Mouse (Mus musculus) liver, postnatal 0 days (tissue): ENCODE data around the gene Dlg2. TPM values are rescaled to one million over a fixed set of nuclear protein-coding genes. Genes with fewer than 3 reads are reported as not detected.

ENCODE experiments used
- ATAC-seq: fragments of 200-750 bp; cut with Nextera tagmentation; 2 replicates; pipeline ENCODE4 v1.8.0; 2017; ENCODE audit warnings: mild to moderate bottlenecking, moderate library complexity
- DNase-seq: peaks from one replicate; pipeline ENCODE4 v3.0.0-alpha.2; 2016
- H3K27ac ChIP-seq: fragments of 300-500 bp; sonication (generic); 2 replicates; pipeline ENCODE4 v1.5.1; 2014; ENCODE audit warnings: antibody characterized with exemption, moderate library complexity, mild to moderate bottlenecking, low read depth
- H3K27me3 ChIP-seq: fragments of 300-500 bp; sonication (generic); 2 replicates; pipeline ENCODE4 v1.6.1; 2014; ENCODE audit warnings: low read length, control low read depth, mixed read lengths; ENCODE audit not compliant: insufficient read depth
- H3K36me3 ChIP-seq: fragments of 300-500 bp; sonication (generic); replicated peaks from 2 replicates; pipeline ENCODE4 v1.6.1; 2014; ENCODE audit warnings: mild to moderate bottlenecking, control low read depth, low read length, moderate library complexity, mixed read lengths; ENCODE audit not compliant: insufficient read depth
- H3K4me1 ChIP-seq: fragments of 300-500 bp; sonication (generic); 2 replicates; pipeline ENCODE4 v1.6.1; 2014; ENCODE audit warnings: antibody characterized with exemption, mild to moderate bottlenecking, control low read depth; ENCODE audit not compliant: insufficient read depth
- H3K4me2 ChIP-seq: fragments of 300-500 bp; sonication (generic); 2 replicates; pipeline ENCODE4 v1.6.1; 2014; ENCODE audit warnings: low read depth, mild to moderate bottlenecking, low read length, moderate library complexity, mixed read lengths
- H3K4me3 ChIP-seq: fragments of 300-500 bp; sonication (generic); 2 replicates; pipeline ENCODE4 v1.5.1; 2014; ENCODE audit warnings: low read depth, low read length
- H3K9ac ChIP-seq: fragments of 300-500 bp; sonication (generic); replicated peaks from 2 replicates; pipeline ENCODE4 v1.6.1; 2014; ENCODE audit warnings: mild to moderate bottlenecking, moderate library complexity
- H3K9me3 ChIP-seq: fragments of 300-500 bp; sonication (generic); 2 replicates; pipeline ENCODE4 v1.6.1; 2016; ENCODE audit warnings: mild to moderate bottlenecking, control low read depth, low read length, mixed read lengths
- CTCF ChIP-seq: sonication (generic); IDR thresholded peaks from 2 replicates; pipeline ENCODE4 v1.5.1; 2016; ENCODE audit warnings: antibody characterized with exemption, low read depth
- EP300 ChIP-seq: IDR thresholded peaks from 2 replicates; pipeline ENCODE4 v1.6.1; 2016; ENCODE audit warnings: antibody characterized with exemption, low read depth, mild to moderate bottlenecking
- WGBS: fragments of 180-500 bp; shearing (Covaris S2); extraction: QIAGEN DNeasy Blood & Tissue Kit; methylation state at CpG from one replicate; pipeline ENCODE4 v1.1.7; 2014; ENCODE audit not compliant: insufficient replicate concordance; 5-methylcytosine and 5-hydroxymethylcytosine counted together
- polyA plus RNA-seq: library from polyadenylated mRNA; unstranded; fragments of >200 nt; fragmentation: Nextera tagmentation; extraction: Ambion mirVana; gene quantifications from 2 replicates; pipeline ENCODE4 v1.2.1, GENCODE M21; 2015

Gene Dlg2
- polyA plus RNA-seq, 1 experiment from 2014 or later = 0.41 TPM

DNA sequence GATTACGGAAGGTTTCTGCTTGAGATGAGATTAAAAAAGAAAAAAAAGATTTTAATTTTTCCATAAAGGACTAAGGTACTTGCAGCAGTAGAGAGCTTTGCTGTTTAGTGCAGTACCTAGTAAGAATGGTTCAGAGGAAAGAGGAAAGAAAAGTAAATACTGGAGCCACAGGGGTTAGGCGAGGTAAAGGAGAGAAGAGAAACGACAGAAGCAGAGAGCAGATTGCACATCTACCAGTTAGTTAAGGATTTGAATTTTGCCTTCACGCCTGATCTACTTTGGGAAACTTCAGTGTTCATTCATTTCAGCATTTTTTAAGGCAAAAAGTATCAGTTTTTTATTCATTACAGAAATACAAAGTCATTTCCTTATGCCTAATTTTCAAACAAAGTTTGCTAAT is 655.7 kb downstream of the Dlg2 start:
- H3K4me1 ChIP-seq = no peaks in the 10 kb centered on the region
- DNase-seq (no peak), ATAC-seq (no peak)
- H3K9ac ChIP-seq = no peak overlapping the region
- no peak overlapping the region for H3K27ac ChIP-seq
- no peak overlapping the region for H3K4me3 ChIP-seq
- H3K36me3 ChIP-seq = no peaks in the 10 kb centered on the region
- no peak for TF ChIP-seq CTCF
- TF ChIP-seq EP300 = no peak
- H3K4me2 ChIP-seq = no peak overlapping the region
- WGBS = 57% methylated on average over 4 of the region's 4 CpGs
- no peaks in the 10 kb centered on the region for H3K9me3 ChIP-seq
- H3K27me3 ChIP-seq = no peaks in the 10 kb centered on the region

DNA sequence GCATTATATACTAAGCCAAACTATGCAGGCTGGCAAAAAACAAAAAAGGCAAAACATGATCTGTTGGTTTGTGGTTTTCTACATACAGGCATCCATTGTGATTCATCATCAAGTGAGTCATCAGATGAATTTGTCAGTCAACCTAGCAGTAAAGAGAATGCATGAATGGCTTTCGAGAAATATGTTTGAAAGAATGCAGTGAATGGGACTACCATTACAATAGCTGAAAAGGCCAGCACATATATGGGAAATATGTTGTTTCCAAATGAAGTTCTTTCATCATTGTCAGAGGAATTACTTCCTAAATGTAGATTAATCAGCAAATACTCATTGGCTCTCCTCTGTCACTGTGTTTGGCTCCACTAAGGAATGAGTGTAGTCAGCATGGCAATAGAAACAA is 677.6 kb downstream of the Dlg2 start:
- TF ChIP-seq CTCF (no peak), EP300 (no peak)
- no peak for DNase-seq
- Histone ChIP-seq H3K4me1 (no peaks in the 10 kb centered on the region), H3K9me3 (no peaks in the 10 kb centered on the region), H3K4me3 (no peak overlapping the region), H3K27me3 (no peaks in the 10 kb centered on the region), H3K4me2 (no peak overlapping the region), H3K27ac (no peak overlapping the region), H3K9ac (no peak overlapping the region), H3K36me3 (no peaks in the 10 kb centered on the region)
- WGBS = 50% methylated on average over 1 of the region's 1 CpGs
- ATAC-seq = no peak

DNA sequence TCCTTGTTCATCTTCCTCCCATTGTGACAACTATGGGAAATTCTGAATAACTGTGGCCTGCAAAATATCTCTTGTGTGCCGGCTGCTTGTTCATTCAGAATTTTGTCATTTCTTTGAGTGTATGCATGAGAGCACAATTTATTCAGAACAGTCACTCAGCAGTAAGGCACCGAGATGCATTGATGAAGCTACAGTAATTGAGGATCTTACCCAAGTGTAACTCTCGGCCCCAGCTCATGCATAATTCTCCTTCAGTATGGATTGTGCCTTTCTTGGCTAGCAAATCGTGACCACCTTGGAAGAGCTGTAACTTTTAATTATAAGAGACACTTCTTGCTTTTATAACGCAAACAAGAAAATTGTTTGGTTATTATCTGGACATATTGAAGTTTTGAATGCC is 682.7 kb downstream of the Dlg2 start:
- TF ChIP-seq CTCF (no peak), EP300 (no peak)
- Histone ChIP-seq H3K36me3 (no peaks in the 10 kb centered on the region), H3K4me1 (no peaks in the 10 kb centered on the region), H3K27me3 (no peaks in the 10 kb centered on the region), H3K4me2 (no peak overlapping the region), H3K9me3 (no peaks in the 10 kb centered on the region), H3K27ac (no peak overlapping the region), H3K4me3 (no peak overlapping the region), H3K9ac (no peak overlapping the region)
- no peak for ATAC-seq
- no peak for DNase-seq
- 78% methylated on average over 5 of the region's 5 CpGs for WGBS

DNA sequence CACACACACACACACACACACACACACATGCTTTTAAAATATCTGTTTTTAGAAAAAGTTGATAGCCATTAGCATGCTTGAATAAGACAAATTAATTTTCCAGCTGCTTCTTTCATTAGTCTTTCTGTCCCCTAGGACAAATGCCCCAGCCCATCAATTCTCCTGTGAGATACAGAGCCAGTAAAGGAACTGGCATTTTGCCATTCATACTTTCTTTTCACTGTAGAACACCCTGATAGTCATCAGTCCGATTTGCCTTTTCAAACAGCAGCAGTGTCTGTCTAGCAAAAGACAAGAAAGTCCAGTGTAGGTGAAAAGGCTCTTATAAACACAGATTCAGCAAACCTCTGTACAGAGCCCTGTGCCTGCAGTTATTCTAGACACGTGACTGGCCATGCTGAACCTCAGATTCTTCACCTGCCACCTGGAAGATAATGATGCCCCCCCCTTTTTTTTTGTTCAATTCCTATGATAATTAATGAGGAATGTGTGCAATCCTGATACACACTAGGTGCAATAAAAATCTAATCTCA is 685.2 kb downstream of the Dlg2 start:
- H3K4me2 ChIP-seq = no peak overlapping the region
- H3K9me3 ChIP-seq = no peaks in the 10 kb centered on the region
- H3K9ac ChIP-seq = no peak overlapping the region
- H3K4me1 ChIP-seq = no peaks in the 10 kb centered on the region
- H3K27ac ChIP-seq = no peak overlapping the region
- WGBS = 63% methylated on average over 2 of the region's 2 CpGs
- ATAC-seq (no peak), DNase-seq (no peak)
- H3K36me3 ChIP-seq = no peaks in the 10 kb centered on the region
- H3K4me3 ChIP-seq = no peak overlapping the region
- H3K27me3 ChIP-seq = no peaks in the 10 kb centered on the region
- no peak for TF ChIP-seq EP300
- no peak for TF ChIP-seq CTCF

GRCm38 (mm10) chr7:91173560-91173959 is 697.1 kb downstream of the Dlg2 start:
- no peak for DNase-seq
- 83% methylated on average over 2 of the region's 2 CpGs for WGBS
- no peak for ATAC-seq
- no peaks in the 10 kb centered on the region for H3K36me3 ChIP-seq
- no peak overlapping the region for H3K4me2 ChIP-seq
- no peaks in the 10 kb centered on the region for H3K9me3 ChIP-seq
- H3K27me3 ChIP-seq = no peaks in the 10 kb centered on the region
- no peaks in the 10 kb centered on the region for H3K4me1 ChIP-seq
- no peak overlapping the region for H3K27ac ChIP-seq
- H3K4me3 ChIP-seq = no peak overlapping the region
- TF ChIP-seq CTCF = no peak
- no peak for TF ChIP-seq EP300
- no peak overlapping the region for H3K9ac ChIP-seq

DNA sequence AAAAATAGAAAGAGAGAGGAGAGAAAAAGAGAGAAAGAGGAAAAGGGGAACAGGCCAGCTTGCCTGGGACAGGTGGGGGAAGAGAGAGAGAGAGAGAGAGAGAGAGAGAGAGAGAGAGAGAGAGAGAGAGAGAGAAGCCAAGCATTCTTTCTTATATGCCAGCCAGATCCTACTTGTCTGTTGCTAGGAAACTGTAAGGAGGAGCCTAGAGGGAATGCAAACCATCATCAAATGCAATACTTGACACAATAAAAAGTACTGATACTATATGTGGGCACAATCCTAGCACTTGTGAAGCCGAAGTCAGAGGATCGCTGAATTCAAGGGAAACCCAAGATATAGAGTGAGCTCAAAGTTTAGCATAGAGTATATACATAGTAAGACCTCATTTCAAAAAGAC is 711.7 kb downstream of the Dlg2 start:
- WGBS = 97% methylated on average over 2 of the region's 2 CpGs
- Histone ChIP-seq H3K9me3 (no peaks in the 10 kb centered on the region), H3K27ac (no peak overlapping the region), H3K4me1 (no peaks in the 10 kb centered on the region), H3K36me3 (no peaks in the 10 kb centered on the region), H3K4me3 (no peak overlapping the region), H3K4me2 (no peak overlapping the region), H3K27me3 (no peaks in the 10 kb centered on the region), H3K9ac (no peak overlapping the region)
- no peak for ATAC-seq
- no peak for DNase-seq
- no peak for TF ChIP-seq CTCF
- TF ChIP-seq EP300 = no peak

GRCm38 (mm10) chr7:91199372-91199771 is 722.9 kb downstream of the Dlg2 start:
- no peak overlapping the region for H3K4me3 ChIP-seq
- DNase-seq (no peak), ATAC-seq (no peak)
- no peaks in the 10 kb centered on the region for H3K36me3 ChIP-seq
- H3K9me3 ChIP-seq = no peaks in the 10 kb centered on the region
- H3K4me2 ChIP-seq = no peak overlapping the region
- H3K4me1 ChIP-seq = no peaks in the 10 kb centered on the region
- TF ChIP-seq EP300 (no peak), CTCF (no peak)
- WGBS = 68% methylated on average over 1 of the region's 1 CpGs
- no peak overlapping the region for H3K9ac ChIP-seq
- no peak overlapping the region for H3K27ac ChIP-seq
- H3K27me3 ChIP-seq = no peaks in the 10 kb centered on the region
